Mouse (Mus musculus): ENCODE measurements at regions not wholly inside any gene's neighbourhood (a gene's known extent, or its start where the extent isn't known, plus 50 kb on each side); places are given as distances from the start of the nearest gene placed in this dataset.

DNA sequence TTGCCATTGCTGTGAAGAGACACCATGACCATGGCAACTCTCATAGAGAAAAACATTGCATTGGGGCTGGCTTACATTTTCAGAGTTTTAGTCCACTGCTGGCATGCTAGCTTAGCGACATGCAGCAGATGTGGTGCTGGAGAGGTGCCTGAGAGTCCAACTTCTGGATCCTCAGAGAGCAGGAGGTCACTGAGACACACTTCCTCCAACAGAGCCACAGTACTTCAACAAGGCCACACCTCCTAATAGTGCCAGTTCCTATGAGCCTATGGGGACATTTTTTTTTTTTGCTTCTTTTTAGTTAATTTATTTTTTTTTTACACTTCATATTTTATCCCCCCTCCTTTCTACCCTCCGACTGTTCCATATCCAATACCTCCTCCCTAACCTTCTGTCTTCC lies 120.3 kb downstream of the Ube2e3 start:
- TF ChIP-seq MEF2A (IDR thresholded peaks at IDR 0.05; ENCODE audit: borderline replicate concordance, low read depth, low read length) (no peak), UBTF (IDR thresholded peaks at IDR 0.05; ENCODE audit: low read depth, low read length) (no peak), ZC3H11A (IDR thresholded peaks at IDR 0.05; ENCODE audit: low read depth, low read length) (no peak), CHD2 (IDR thresholded peaks at IDR 0.05; ENCODE audit: low read length) (no peak), ZKSCAN1 (IDR thresholded peaks at IDR 0.05; ENCODE audit: borderline replicate concordance, low read depth, low read length) (no peak), CTCF (conservative IDR thresholded peaks at IDR 0.05 in 1 of 2, IDR thresholded peaks at IDR 0.05 in 1 of 2; ENCODE audit: low read depth in 2 of 2, low read length in 2 of 2) (no peak), POLR2A (IDR thresholded peaks at IDR 0.05; ENCODE audit: low read depth, low read length) (no peak), GABPA (IDR thresholded peaks at IDR 0.05; ENCODE audit: insufficient replicate concordance, low read depth, low read length) (no peak), HCFC1 (IDR thresholded peaks at IDR 0.05; ENCODE audit: low read depth, low read length) (no peak), RCOR1 (conservative IDR thresholded peaks at IDR 0.05; ENCODE audit: low read depth, low read length) (no peak), USF1 (IDR thresholded peaks at IDR 0.05; ENCODE audit: low read depth, low read length) (no peak), E2F4 (IDR thresholded peaks at IDR 0.05; ENCODE audit: insufficient replicate concordance, low read depth, low read length) (no peak), EP300 (IDR thresholded peaks at IDR 0.05; ENCODE audit: low read length) (no peak)
